Mouse (Mus musculus): Measurements from ENCODE around the gene Gps1. TPM values are rescaled to one million over a fixed set of nuclear protein-coding genes. Genes with fewer than 3 reads are reported as not detected.

Gps1 gene
- polyA plus RNA-seq, 1 experiment from 2014 or later = 188 TPM

DNA sequence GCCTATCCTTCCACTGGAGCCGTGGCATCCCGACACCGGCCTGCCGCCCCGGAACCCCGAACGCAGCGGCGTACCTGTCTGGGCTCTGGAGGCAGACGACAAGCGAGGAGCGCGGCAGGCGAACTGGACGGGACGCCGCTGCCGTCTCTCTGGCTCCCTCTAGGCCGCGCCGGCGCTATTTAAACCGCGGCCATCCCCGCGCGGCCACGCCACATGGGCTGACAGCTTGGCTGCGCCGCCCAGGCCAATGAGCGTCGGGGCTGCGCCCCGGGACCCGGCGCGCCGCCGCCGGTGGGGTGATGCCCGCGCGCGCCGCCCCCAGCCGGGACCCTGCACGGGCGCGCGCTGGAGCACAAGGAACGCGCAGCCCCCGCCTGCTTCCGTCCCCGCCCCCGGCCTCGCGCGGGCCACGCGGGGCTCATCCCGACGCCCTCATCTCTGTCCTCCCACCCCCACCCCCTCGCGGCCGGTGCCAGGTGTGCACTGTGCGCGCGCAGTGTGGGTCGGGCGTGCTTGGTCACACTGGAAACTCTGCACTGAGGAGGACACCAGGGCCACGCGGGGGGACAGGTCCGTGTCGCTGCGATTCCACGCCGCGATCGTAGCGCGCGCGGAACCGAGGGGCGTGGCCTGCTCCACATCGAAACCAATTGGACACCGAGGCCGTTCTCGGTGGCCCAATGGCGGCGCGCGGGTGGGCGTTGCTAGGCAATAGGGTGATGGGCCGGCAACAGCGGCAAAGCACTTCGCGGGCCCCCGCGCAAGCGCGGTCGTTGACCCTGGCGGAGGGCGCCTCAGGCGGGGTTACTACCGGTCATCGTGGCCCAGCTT, 40.1 kb downstream of the Gps1 start, which contains the start of gene Fasn:
TSS of gene Fasn (minus strand) at position 592 of the 831 bp plus-strand sequence.
- WGBS = under 1% methylated on average over 101 of the region's 109 CpGs
- Histone ChIP-seq H3K4me2 (ENCODE audit: low read depth, low read length) (peak within 1 kb of the TSS; percentile 78), H3K27ac (ENCODE audit: low read length) (peak within 1 kb of the TSS; percentile 96), H3K9me3 (ENCODE audit: control insufficient read depth, low read length) (no peaks in the 10 kb centered on the region), H3K9ac (ENCODE audit: low read length) (peak within 1 kb of the TSS; percentile 91), H3K4me3 (ENCODE audit: low read length) (peak within 1 kb of the TSS; percentile 82), H3K36me3 (ENCODE audit: control insufficient read depth, insufficient read depth, low read length) (peaks cover 15% of the 10 kb centered on the region), H3K27me3 (ENCODE audit: control insufficient read depth, insufficient read depth, low read depth, low read length) (no peaks in the 10 kb centered on the region), H3K4me1 (replicated peaks; ENCODE audit: control insufficient read depth, insufficient read depth, low read length) (peaks cover 27% of the 10 kb centered on the region)
- ATAC-seq (ENCODE audit: low read depth) = peak; percentile 94

DNA sequence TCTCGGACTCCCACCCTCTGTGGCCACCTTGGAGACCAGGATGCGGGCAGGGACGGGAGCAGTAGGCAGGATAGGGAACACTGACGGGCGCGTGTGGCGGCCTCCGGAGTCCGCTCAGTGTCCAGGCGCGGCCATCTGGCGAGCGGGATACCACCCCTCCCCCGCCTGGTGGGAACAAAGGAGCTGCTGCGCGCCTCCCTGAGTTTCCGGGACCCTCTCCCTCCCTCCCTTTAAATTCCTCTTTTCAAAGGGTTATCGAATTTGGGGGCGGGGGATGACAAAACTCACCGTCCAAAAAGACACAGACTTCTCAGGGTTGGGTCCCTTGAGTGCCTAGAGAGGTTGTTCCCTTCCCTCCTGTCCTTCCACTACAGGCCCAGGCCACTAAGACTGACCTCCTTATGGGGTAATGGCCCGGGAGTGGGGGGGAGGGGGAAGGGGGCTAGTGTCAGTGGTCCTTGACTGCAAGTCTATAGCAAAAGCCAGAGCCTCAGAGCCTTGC, 40.8 kb downstream of the Gps1 start:
- peaks cover 27% of the 10 kb centered on the region for H3K4me1 ChIP-seq (replicated peaks; ENCODE audit: control insufficient read depth, insufficient read depth, low read length)
- no peaks in the 10 kb centered on the region for H3K9me3 ChIP-seq (ENCODE audit: control insufficient read depth, low read length)
- H3K4me2 ChIP-seq (ENCODE audit: low read depth, low read length) = peak overlapping the region; percentile 78
- WGBS = under 1% methylated on average over 21 of the region's 21 CpGs
- peak overlapping the region; percentile 91 for H3K9ac ChIP-seq (ENCODE audit: low read length)
- peak overlapping the region; percentile 96 for H3K27ac ChIP-seq (ENCODE audit: low read length)
- H3K4me3 ChIP-seq (ENCODE audit: low read length) = peak overlapping the region; percentile 82
- peak; percentile 4 for ATAC-seq (ENCODE audit: low read depth)
- H3K27me3 ChIP-seq (ENCODE audit: control insufficient read depth, insufficient read depth, low read depth, low read length) = no peaks in the 10 kb centered on the region
- peaks cover 9% of the 10 kb centered on the region for H3K36me3 ChIP-seq (ENCODE audit: control insufficient read depth, insufficient read depth, low read length)

DNA sequence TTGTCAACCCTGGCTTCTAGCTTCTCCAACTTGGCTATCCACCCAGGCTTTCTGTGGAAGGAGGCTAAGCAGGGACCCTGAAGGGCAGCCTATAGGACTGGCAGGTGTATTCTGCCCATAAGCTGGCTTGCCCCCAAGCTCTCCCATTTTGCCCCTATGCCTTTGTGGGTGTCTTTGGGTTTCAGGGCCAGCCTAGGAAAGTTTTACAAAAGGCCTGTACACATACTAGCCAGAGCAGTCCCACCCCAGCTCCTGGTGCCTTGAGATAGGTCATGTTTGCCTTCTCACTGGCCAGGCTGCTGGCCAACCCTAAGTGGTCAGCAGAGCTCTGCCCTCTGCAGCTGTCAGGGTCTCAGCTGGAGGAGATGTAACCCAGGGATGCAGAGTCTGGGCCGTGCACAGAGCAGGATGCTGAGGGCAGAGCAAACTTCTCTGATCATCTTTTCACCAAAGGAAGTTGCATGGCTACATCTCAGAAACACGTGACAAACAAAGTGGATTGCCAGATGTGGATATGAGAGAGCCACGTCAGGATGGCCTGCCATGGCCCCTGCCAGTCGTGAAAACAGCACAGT, 41.3 kb downstream of the Gps1 start:
- no peaks in the 10 kb centered on the region for H3K27me3 ChIP-seq (ENCODE audit: control insufficient read depth, insufficient read depth, low read depth, low read length)
- H3K9me3 ChIP-seq (ENCODE audit: control insufficient read depth, low read length) = no peaks in the 10 kb centered on the region
- peaks cover 27% of the 10 kb centered on the region for H3K4me1 ChIP-seq (replicated peaks; ENCODE audit: control insufficient read depth, insufficient read depth, low read length)
- no peak for ATAC-seq (ENCODE audit: low read depth)
- H3K4me3 ChIP-seq (ENCODE audit: low read length) = peak overlapping the region; percentile 82
- peak overlapping the region; percentile 91 for H3K9ac ChIP-seq (ENCODE audit: low read length)
- WGBS = 35% methylated on average over 4 of the region's 4 CpGs
- peak overlapping the region; percentile 96 for H3K27ac ChIP-seq (ENCODE audit: low read length)
- H3K36me3 ChIP-seq (ENCODE audit: control insufficient read depth, insufficient read depth, low read length) = peaks cover 4% of the 10 kb centered on the region
- H3K4me2 ChIP-seq (ENCODE audit: low read depth, low read length) = peak overlapping the region; percentile 78

DNA sequence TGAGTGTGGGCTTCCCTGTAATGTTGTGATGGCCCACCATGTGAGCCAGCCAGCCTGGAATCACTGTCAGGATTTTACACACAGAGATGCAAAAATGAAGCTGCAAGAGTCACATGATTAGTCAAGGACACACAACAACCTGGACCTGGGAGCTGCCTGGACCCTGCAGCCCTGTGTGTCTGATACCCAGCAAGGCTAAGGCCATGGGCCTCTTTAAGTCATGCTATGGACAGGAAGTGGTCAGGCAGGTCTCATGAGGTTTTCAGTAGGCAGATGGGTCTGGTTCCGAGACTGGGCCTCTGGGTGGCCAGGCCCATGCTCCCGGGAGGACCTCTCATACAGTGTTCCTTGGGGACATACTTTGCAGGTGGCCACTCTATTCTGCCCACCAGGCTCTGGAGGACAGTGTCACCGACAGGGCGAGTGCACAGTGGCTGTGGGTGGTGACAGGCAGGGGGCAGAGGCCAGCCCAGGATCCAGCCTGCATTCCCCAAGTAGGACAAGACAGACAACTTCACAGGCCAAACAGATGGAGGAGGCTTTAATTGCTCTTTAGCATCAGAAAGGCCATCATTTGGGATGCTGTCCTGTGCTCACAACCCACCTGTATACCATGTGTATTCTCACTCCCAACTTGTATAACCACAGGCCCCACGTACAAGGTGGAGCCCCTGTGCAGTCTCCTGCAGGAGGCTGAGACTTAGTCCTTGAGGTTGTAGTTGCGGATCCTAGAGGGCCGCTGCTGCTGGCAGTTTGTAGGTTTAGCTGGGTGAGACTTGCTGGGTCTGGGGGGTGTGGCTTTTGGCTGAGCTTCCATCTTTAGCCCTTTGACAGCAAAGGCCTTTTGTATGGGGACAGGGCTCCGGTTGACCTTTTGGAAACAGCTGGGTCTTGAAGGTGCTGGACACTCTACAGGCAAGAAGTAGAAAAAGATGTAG, 42.2 kb downstream of the Gps1 start:
- no peaks in the 10 kb centered on the region for H3K27me3 ChIP-seq (ENCODE audit: control insufficient read depth, insufficient read depth, low read depth, low read length)
- WGBS = 85% methylated on average over 8 of the region's 8 CpGs
- no peak for ATAC-seq (ENCODE audit: low read depth)
- no peak overlapping the region for H3K4me2 ChIP-seq (ENCODE audit: low read depth, low read length)
- H3K9ac ChIP-seq (ENCODE audit: low read length) = no peak overlapping the region
- H3K27ac ChIP-seq (ENCODE audit: low read length) = no peak overlapping the region; the same call in 1 of the 2 replicates
- no peaks in the 10 kb centered on the region for H3K9me3 ChIP-seq (ENCODE audit: control insufficient read depth, low read length)
- peaks cover 3% of the 10 kb centered on the region; the same call in 1 of the 2 replicates for H3K36me3 ChIP-seq (ENCODE audit: control insufficient read depth, insufficient read depth, low read length)
- H3K4me1 ChIP-seq (replicated peaks; ENCODE audit: control insufficient read depth, insufficient read depth, low read length) = peaks cover 25% of the 10 kb centered on the region
- H3K4me3 ChIP-seq (ENCODE audit: low read length) = no peak overlapping the region

DNA sequence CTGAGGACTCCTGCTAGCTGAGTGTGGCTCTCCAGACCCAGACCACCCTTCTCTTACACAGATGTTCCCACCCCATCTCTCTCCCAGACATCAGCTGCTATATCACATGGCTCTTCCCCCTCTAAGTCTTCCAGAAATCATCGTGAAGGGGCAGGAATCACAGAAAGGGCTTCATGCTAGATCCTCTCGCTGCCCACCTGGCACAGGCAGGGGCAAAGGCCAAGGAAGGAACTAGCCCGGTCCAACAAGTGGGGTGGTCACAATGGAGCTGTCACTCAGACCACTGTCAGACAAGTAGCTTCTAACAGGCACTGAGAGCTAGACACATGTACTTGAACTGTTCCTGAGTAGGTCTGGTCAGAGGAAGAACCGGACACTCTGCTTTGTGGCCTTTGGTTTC, 44.3 kb downstream of the Gps1 start:
- no peaks in the 10 kb centered on the region for H3K27me3 ChIP-seq (ENCODE audit: control insufficient read depth, insufficient read depth, low read depth, low read length)
- 81% methylated on average over 4 of the region's 4 CpGs for WGBS
- H3K4me3 ChIP-seq (ENCODE audit: low read length) = no peak overlapping the region
- peaks cover 7% of the 10 kb centered on the region for H3K4me1 ChIP-seq (replicated peaks; ENCODE audit: control insufficient read depth, insufficient read depth, low read length)
- no peak overlapping the region for H3K4me2 ChIP-seq (ENCODE audit: low read depth, low read length)
- no peak for ATAC-seq (ENCODE audit: low read depth)
- no peak overlapping the region for H3K9ac ChIP-seq (ENCODE audit: low read length)
- no peak overlapping the region for H3K27ac ChIP-seq (ENCODE audit: low read length)
- H3K9me3 ChIP-seq (ENCODE audit: control insufficient read depth, low read length) = no peaks in the 10 kb centered on the region
- H3K36me3 ChIP-seq (ENCODE audit: control insufficient read depth, insufficient read depth, low read length) = no peaks in the 10 kb centered on the region

DNA sequence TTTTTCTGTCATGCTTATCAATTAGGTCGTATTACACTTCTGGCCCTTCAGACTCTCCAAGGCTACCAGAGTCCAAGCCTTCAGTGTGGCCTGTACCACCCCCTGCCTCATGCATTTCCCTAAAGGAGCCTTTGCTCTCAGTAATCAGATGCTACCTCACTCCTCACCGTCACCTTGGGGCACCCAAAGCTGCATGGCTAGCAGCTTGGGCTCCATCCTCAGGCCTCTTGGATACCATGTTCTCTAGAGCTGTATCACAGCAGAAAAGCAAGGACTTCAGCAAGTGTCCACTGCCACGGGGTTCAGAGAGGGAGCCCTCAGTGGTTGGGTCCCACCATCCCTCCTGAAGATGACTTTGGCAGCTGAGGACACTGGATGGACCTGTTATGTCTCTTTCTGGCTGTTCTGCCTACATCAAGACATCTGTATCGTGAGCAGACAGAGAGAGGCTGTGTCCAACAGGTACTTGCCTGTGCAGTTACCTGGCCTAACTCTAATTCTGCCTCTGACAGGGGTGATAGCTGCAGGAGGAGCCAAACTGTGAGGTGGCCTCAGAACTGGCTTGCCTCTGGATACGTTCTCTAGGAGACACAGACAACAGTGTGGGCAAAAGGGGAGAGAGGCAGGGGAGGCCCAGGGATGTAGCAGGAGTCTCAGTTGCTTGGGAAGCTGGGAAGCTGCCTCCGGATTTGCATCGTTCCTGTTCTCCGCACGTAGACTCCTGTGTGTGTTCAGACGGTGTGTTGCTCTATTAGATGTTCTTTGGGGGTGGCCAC, 45.9 kb downstream of the Gps1 start:
- H3K27me3 ChIP-seq (ENCODE audit: control insufficient read depth, insufficient read depth, low read depth, low read length) = no peaks in the 10 kb centered on the region
- no peak overlapping the region for H3K9ac ChIP-seq (ENCODE audit: low read length)
- no peak for ATAC-seq (ENCODE audit: low read depth)
- no peaks in the 10 kb centered on the region for H3K9me3 ChIP-seq (ENCODE audit: control insufficient read depth, low read length)
- no peak overlapping the region for H3K4me2 ChIP-seq (ENCODE audit: low read depth, low read length)
- WGBS = 83% methylated on average over 10 of the region's 10 CpGs
- H3K27ac ChIP-seq (ENCODE audit: low read length) = no peak overlapping the region
- peaks cover 10% of the 10 kb centered on the region for H3K4me1 ChIP-seq (replicated peaks; ENCODE audit: control insufficient read depth, insufficient read depth, low read length)
- no peaks in the 10 kb centered on the region for H3K36me3 ChIP-seq (ENCODE audit: control insufficient read depth, insufficient read depth, low read length)
- no peak overlapping the region for H3K4me3 ChIP-seq (ENCODE audit: low read length)

DNA sequence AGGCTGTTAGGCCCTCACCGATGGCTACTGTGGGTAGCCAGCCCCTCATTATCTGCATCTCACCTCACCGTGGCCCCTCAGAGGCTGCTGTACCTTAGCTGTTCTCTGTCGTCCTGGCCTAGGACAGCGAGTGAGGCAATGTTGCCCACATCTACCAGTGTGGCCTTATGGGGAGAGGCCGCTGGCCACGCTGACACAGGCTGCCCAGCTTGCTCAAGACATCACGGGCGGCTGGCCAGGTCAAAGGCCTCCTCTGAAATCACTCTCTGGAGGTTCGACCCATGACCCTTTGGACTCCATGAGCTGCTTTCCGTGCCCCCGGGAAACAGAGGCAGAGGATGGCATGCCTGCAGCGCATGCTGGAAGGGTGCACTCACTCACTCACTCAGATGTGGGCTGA, 46.6 kb downstream of the Gps1 start:
- H3K9ac ChIP-seq (ENCODE audit: low read length) = no peak overlapping the region
- H3K27ac ChIP-seq (ENCODE audit: low read length) = no peak overlapping the region
- ATAC-seq (ENCODE audit: low read depth) = no peak
- H3K4me3 ChIP-seq (ENCODE audit: low read length) = no peak overlapping the region
- WGBS = 81% methylated on average over 12 of the region's 12 CpGs
- H3K27me3 ChIP-seq (ENCODE audit: control insufficient read depth, insufficient read depth, low read depth, low read length) = no peaks in the 10 kb centered on the region
- H3K4me1 ChIP-seq (replicated peaks; ENCODE audit: control insufficient read depth, insufficient read depth, low read length) = peaks cover 4% of the 10 kb centered on the region; the same call in 1 of the 2 replicates
- no peak overlapping the region for H3K4me2 ChIP-seq (ENCODE audit: low read depth, low read length)
- no peaks in the 10 kb centered on the region for H3K9me3 ChIP-seq (ENCODE audit: control insufficient read depth, low read length)
- H3K36me3 ChIP-seq (ENCODE audit: control insufficient read depth, insufficient read depth, low read length) = no peaks in the 10 kb centered on the region

DNA sequence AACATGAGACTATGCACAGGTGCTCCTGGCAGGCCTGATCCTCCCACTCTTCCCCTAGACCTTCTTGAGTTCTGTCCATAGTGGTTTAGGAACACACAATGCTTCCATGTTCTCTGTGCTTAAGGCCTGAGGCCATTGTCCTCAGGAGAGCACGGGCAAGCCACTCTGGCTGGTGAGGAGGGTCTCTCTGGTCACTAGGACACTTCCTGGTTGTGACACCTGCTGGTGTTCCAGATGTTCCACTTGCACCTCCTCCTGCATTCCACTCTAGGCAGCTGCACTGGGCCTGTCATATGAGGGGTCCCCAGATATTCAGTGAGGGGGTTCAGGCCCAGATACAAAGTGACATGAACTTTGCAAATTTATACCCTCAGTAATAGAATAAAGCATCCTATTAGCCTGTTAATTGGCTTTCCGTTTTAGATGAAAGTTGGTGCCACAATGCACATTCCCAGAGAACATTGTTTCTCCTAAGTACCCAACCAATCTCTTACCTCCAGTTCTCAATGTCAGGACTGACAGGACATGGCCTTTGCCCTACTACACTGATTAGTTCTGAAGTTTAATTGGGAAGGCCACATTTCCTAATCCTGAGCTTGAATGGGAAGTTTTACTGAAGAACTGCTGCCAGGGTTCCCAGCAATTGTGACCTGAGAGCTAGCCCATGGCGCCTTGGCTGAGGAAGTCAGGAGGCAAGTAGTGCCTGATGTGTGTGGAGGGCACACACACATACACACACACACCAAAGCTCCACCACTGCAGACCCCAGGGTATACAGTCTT, 47.8 kb downstream of the Gps1 start:
- Histone ChIP-seq H3K9me3 (ENCODE audit: control insufficient read depth, low read length) (no peaks in the 10 kb centered on the region), H3K27me3 (ENCODE audit: control insufficient read depth, insufficient read depth, low read depth, low read length) (no peaks in the 10 kb centered on the region), H3K4me2 (ENCODE audit: low read depth, low read length) (no peak overlapping the region), H3K4me1 (replicated peaks; ENCODE audit: control insufficient read depth, insufficient read depth, low read length) (peaks cover 4% of the 10 kb centered on the region; the same call in 1 of the 2 replicates), H3K4me3 (ENCODE audit: low read length) (no peak overlapping the region), H3K9ac (ENCODE audit: low read length) (no peak overlapping the region), H3K27ac (ENCODE audit: low read length) (no peak overlapping the region), H3K36me3 (ENCODE audit: control insufficient read depth, insufficient read depth, low read length) (no peaks in the 10 kb centered on the region)
- 86% methylated on average over 3 of the region's 3 CpGs for WGBS
- ATAC-seq (ENCODE audit: low read depth) = no peak
